Mouse (Mus musculus): Measurements from ENCODE around the gene Sars.

- no peak for TF ChIP-seq CEBPB (IDR thresholded peaks at IDR 0.05; ENCODE audit: low read depth)
- no peak for TF ChIP-seq CTCF (IDR thresholded peaks at IDR 0.05; ENCODE audit: control insufficient read depth, insufficient read depth, insufficient read length)
- TF ChIP-seq MAX (IDR thresholded peaks at IDR 0.05): peak; percentile 39
- no peak for TF ChIP-seq USF1 (IDR thresholded peaks at IDR 0.05; ENCODE audit: low read depth)
- no peak for TF ChIP-seq FOSL1 (IDR thresholded peaks at IDR 0.05; ENCODE audit: insufficient read depth, low read length, poor library complexity, severe bottlenecking)
These were observed at the start of gene Sars for GRCm38 (mm10) chr3:108444698-108445365.

Measured in C2C12 (cell line).